Mouse (Mus musculus) frontal cortex, postnatal 25 days (tissue): ENCODE data around the gene Palm2.

Experiments used
- DNase-seq, 2 experiments: peaks; one replicate each; pipeline ENCODE4 v3.0.0; 2022; ENCODE audit warnings: low spot score in 2 of 2

Palm2 gene

DNA sequence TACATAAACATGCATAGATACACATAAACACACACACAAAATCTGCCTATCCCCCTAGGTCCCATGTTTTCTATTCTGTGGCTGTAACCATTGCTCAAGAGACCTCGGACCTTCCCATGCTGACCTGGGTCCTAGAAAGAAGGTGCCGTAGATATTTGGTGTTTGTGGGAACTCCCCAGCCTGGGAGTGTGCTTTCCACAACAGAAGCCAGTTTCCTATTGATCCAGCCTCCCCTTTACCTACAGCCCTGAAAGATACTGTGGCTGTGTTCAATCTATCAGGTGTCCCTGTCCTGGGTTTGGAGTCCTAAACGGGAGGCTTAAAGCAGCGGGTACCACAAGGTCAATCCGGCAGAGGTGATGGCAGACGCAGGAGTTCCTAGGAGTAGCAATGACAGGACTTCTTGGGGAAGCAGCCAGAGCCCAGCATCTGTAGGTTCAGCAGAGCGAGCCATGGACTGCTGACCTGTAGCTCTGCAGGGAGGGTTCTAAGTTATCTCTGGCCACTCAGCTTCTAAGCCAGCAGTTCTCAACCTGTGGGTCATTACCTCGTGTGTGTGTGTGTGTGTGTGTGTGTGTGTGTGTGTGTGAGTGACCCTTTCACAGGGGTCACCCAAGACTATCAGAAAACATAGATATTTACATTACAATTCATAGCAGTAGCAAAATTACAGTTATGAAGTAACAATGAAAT, 79.3 kb downstream of the Palm2 start:
- no peak for DNase-seq

- DNase-seq, result no peak
Measured at GRCm38 (mm10) chr4:57514003-57514937, 80.2 kb downstream of the Palm2 start.

DNA sequence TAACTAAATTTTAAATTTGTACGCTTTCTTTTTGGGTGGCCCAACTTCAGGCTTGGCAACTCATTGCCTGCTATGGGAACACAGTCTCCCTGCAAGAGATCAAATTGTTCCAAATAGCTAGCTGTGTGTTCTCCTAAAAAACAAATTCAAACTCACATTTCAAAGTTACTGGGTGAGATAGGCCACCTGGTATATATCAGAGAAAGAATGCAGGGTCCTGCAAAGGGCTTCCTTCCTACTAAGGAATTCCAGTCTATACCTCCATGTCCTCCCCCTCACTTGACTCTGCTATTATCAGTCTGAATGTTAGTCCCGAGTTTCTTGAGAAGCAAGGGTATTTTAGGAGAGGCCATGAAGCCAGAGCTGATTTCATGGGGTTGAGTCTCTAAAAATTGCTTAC, 81.3 kb downstream of the Palm2 start:
- DNase-seq, result no peak

DNA sequence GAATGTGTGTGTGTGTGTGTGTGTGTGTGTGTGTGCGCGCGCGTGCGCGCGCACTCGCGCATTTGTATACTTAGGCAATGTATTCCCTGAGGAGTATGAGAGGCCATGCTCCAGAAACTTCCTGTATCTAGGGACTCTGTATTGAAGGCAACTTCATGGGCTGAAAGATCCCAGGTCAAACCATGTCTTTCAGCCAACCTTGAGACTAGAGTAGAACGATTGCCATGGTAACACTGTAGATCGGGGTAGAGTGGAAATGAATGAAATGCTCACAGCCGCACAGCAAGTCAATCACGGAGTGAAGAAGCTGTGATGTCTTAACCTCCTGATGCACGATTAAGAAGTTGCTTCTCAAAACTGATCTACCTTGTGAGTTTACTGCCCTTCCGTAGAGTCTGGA, 89.4 kb downstream of the Palm2 start:
- DNase-seq, result no peak

GRCm38 (mm10) chr4:57524461-57524860, 90.4 kb downstream of the Palm2 start:
- no peak for DNase-seq

GRCm38 (mm10) chr4:57525221-57526011, 91.4 kb downstream of the Palm2 start:
- no peak for DNase-seq

- DNase-seq, result no peak
Measured at GRCm38 (mm10) chr4:57528296-57528695, 94.2 kb downstream of the Palm2 start.

DNA sequence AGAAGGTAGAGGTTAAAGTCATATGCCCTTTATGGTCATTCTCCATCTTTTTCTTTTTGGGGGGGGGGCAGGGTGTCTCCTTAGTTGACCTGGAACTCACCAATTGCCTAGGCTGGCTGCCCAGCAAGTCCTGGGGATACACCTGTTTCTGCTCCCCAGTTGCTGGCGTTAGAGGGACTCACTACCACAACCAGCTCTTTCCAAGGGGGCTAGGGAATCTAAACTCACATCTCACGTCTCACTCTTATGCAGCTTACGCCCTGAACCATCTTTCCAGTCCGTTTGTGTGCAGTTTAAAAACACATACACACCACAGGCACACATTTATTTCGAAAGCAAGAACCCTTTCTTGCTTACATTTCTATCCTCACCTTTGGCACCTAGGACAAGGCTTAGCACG, 99.6 kb downstream of the Palm2 start:
- no peak for DNase-seq

- no peak for DNase-seq
Measured at GRCm38 (mm10) chr4:57534232-57534631, 100.2 kb downstream of the Palm2 start.

DNA sequence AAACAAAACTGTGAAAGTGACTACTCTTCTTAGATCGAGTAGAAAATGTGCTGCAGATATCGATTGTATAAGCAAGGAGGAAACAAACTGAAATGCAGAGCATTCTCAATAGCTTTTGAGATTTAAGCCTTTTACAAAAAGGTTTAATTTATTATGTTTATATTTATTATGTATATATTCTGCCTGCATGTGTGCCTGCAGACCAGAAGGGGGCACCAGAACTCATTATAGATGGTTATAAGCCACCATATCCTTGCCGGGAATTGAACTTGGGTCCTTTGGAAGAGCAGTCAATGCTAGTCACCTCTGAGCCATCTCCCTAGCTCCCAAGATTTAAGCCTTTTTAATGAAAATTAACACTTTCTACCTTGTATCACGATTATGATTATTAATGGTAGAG, 101.0 kb downstream of the Palm2 start:
- DNase-seq, result no peak

GRCm38 (mm10) chr4:57538029-57538688, 104.1 kb downstream of the Palm2 start:
- no peak for DNase-seq

DNA sequence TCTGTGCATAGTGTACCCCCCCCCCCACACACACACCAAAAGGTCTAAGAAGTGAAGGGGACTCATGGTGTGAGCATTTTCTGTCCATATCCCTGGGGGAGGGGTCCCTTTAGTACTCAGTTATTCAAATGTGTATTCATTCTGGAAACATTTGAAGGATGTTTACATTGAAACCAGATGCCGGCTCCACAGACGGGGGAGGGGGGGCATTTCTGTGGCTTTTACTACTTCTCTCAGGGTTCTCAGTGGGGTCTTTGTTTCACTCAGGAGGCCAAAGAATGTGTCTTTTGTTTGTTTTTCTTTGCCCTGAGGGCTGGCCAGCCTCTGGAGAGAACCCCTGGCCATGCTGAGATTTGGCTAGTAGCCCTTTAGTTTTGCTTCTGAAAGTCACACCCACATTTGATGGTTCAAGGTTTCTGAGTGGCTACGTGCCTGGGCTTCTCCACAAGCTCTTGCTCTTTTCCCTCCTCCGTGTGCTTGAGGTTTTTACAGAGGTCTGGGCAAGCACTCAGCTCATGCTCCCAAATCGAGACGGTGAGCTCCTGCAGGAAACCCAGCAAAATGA, 109.7 kb downstream of the Palm2 start:
- no peak for DNase-seq

GRCm38 (mm10) chr4:57547785-57548184, 113.7 kb downstream of the Palm2 start:
- no peak for DNase-seq

DNA sequence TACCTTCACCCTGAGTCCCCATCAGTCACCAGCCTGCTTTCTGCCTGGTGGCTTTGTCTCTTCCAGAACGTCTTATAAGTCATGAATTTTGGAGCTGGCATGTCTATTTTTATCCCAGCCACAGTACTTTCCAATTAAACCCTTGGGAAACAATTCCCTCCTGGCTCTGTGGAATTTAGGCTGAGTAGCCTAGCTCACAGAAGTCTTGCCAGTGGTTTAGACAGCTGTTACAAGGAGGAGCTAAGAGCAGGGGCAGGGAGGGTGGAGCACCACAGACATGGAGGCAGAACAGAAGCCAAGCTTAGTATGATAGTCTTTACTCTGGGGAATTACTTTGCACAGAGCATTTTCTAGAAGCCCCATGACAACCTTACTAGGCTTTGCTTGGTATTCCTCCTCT, 116.2 kb downstream of the Palm2 start:
- DNase-seq, result no peak

DNA sequence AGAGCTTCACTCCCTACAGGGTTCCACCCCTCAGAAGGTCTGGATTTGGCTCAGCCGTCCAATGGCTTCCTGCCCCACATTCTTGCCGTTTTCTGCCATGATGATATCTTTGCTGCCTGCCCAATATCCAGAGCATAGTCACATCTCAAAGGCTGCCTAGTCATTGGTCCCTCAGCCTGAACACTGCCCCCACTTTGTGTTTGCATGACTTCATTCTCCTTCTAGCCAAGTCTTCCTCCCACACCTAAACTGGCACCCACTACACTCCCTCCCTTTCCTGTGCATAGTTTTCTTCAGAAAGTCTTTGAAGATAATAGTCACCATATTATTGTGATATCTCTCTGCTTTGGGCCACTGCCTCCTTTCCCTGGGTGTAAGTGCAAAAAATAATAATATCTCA, 123.1 kb downstream of the Palm2 start:
- DNase-seq, result no peak

DNA sequence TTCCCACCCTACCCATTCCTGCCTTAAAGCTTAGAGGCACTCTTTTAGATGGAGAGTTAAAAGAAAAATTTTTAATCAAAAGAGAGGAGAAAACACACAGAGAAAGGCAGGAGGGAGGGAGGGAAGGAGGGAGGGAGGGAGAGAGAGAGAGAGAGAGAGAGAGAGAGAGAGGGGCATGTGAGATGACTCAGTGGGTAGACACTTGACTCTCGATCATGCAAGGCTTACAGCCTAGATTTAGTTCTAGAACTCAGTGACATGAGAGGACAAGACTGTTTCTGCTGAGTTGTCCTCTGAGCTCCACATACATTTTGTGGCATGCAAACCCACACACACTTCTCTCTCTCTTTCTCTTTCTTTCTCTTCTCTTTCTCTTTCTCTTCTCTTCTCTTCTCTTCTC, 125.4 kb downstream of the Palm2 start:
- DNase-seq, result no peak

GRCm38 (mm10) chr4:57560010-57560409, 126.0 kb downstream of the Palm2 start:
- no peak for DNase-seq

DNA sequence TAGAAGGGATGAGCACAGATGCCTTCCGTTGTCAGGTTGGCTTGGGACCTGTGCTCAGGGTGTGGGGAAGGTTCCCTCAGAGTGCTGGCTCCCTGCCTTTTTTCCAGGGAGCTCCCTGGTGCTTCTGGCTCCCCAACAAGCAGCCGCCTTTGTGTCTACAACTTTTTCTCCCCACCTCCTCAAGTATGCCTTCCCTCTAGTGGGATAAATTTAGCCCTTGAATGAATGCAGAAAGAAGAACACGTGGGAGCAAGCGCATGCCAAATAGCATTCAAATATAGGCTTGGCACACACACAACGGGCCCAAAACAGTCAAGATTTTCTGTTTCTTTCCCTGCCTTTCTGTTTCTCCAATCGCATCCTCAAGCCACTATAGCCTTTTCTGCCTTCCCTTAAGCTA, 127.0 kb downstream of the Palm2 start:
- DNase-seq, result peak; percentile 20 to 34

GRCm38 (mm10) chr4:57565283-57565682, 131.2 kb downstream of the Palm2 start:
- DNase-seq, result no peak

GRCm38 (mm10) chr4:57565811-57566210, 131.8 kb downstream of the Palm2 start:
- no peak for DNase-seq

- DNase-seq, result peak; percentile 32 to 63
Measured at GRCm38 (mm10) chr4:57567666-57568206, 133.7 kb downstream of the Palm2 start, which contains the start of gene Pakap. Pakap (plus strand) TSS chr4:57568179.
